Mouse (Mus musculus) hindbrain, embryonic 13.5 days (tissue): ENCODE measurements around the gene Epp13. TPM values are rescaled to one million over a fixed set of nuclear protein-coding genes. Genes with fewer than 3 reads are reported as not detected.
"Not testable (repeated sequence)": the region's sequence is repeated elsewhere in the genome, so short reads cannot be mapped to it uniquely, and the experiment has no call there.

Experiments used
- ATAC-seq: fragments of 200-750 bp; cut with Nextera tagmentation; 2 replicates; pipeline ENCODE4 v1.8.0; 2017; ENCODE audit warnings: moderate TSS enrichment; ENCODE audit not compliant: low FRiP score
- H3K27ac ChIP-seq: fragments of 300-500 bp; sonication (generic); 2 replicates; pipeline ENCODE4 v1.5.1; 2015; ENCODE audit warnings: inconsistent platforms, mild to moderate bottlenecking, moderate library complexity
- H3K27me3 ChIP-seq: fragments of 300-500 bp; sonication (generic); 2 replicates; pipeline ENCODE4 v1.6.1; 2015; ENCODE audit warnings: mild to moderate bottlenecking, inconsistent platforms
- H3K36me3 ChIP-seq: fragments of 300-500 bp; sonication (generic); 2 replicates; pipeline ENCODE4 v1.6.1; 2015; ENCODE audit warnings: mild to moderate bottlenecking, inconsistent platforms
- H3K4me1 ChIP-seq: fragments of 300-500 bp; sonication (generic); replicated peaks from 2 replicates; pipeline ENCODE4 v1.6.1; 2015; ENCODE audit warnings: inconsistent platforms
- H3K4me2 ChIP-seq: fragments of 300-500 bp; sonication (generic); 2 replicates; pipeline ENCODE4 v1.6.1; 2015; ENCODE audit warnings: inconsistent platforms, mild to moderate bottlenecking, moderate library complexity
- H3K4me3 ChIP-seq: fragments of 300-500 bp; sonication (generic); 2 replicates; pipeline ENCODE4 v1.5.1; 2015; ENCODE audit warnings: mild to moderate bottlenecking, inconsistent platforms
- H3K9ac ChIP-seq: fragments of 300-500 bp; sonication (generic); 2 replicates; pipeline ENCODE4 v1.6.1; 2015; ENCODE audit warnings: mild to moderate bottlenecking, inconsistent platforms
- H3K9me3 ChIP-seq: fragments of 300-500 bp; sonication (generic); 2 replicates; pipeline ENCODE4 v1.6.1; 2016; ENCODE audit warnings: inconsistent platforms
- WGBS: fragments of 180-500 bp; shearing (Covaris S2); methylation state at CpG from one replicate; pipeline ENCODE4 v1.1.7; 2015; 5-methylcytosine and 5-hydroxymethylcytosine counted together
- polyA plus RNA-seq: library from polyadenylated mRNA; unstranded; fragments of >200 nt; fragmentation: Nextera tagmentation; extraction: Ambion mirVana; gene quantifications from 2 replicates; pipeline ENCODE4 v1.2.1, GENCODE M21; 2015

Epp13 gene
- 0.26 TPM in 1 of 2 replicates, not detected in the other for polyA plus RNA-seq

GRCm38 (mm10) chr7:6252410-6252809, at the start of gene Epp13:
TSS of gene Epp13 (plus strand) at chr7:6252710.
- no peaks in the 10 kb centered on the region for H3K4me1 ChIP-seq
- no peak within 1 kb of the TSS for H3K9ac ChIP-seq
- WGBS: 80% methylated on average over 6 of the region's 6 CpGs
- H3K36me3 ChIP-seq: no peaks in the 10 kb centered on the region
- no peaks in the 10 kb centered on the region for H3K27me3 ChIP-seq
- H3K9me3 ChIP-seq: no peaks in the 10 kb centered on the region
- H3K4me3 ChIP-seq: no peak within 1 kb of the TSS
- no peak within 1 kb of the TSS for H3K4me2 ChIP-seq
- no peak within 1 kb of the TSS for H3K27ac ChIP-seq
- ATAC-seq: no peak

DNA sequence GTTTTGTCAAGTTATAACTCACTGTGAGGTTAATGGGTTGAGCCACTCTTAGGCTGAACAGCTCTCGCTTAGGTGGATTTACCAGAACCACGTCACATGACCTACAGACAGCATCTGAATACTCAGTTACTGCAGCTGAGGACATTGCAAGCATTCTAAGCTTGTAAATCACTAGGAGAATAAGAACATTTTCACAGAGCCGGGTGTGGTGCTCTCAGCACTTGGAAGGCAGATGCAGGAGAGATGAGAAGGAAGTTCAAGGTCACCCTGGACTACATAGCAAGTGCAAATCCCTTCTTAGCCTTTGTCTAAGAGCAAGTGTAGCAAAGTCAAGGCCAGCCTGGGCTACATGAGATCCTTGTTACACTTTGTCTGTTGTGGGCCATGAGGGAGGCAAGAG, 48.3 kb upstream of the Epp13 start:
- ATAC-seq: no peak

GRCm38 (mm10) chr7:6213144-6213543, 39.4 kb upstream of the Epp13 start:
- Histone ChIP-seq H3K9me3 (peaks cover 7% of the 10 kb centered on the region; the same call in 1 of the 2 replicates), H3K4me2 (no peak overlapping the region), H3K9ac (no peak overlapping the region), H3K27me3 (no peaks in the 10 kb centered on the region), H3K4me3 (no peak overlapping the region), H3K36me3 (no peaks in the 10 kb centered on the region), H3K4me1 (no peaks in the 10 kb centered on the region), H3K27ac (no peak overlapping the region)
- WGBS: 53% methylated on average over 5 of the region's 5 CpGs
- ATAC-seq: no peak

More for the DNA sequence above, 48.3 kb upstream of the Epp13 start:
- H3K9ac ChIP-seq: no peak overlapping the region
- no peak overlapping the region for H3K27ac ChIP-seq
- no peaks in the 10 kb centered on the region for H3K36me3 ChIP-seq
- 87% methylated on average over 3 of the region's 3 CpGs for WGBS
- 0 out of 2 replicates have a peak, but pooled peaks cover 3% of the 10 kb centered on the region for H3K9me3 ChIP-seq
- no peaks in the 10 kb centered on the region for H3K4me1 ChIP-seq
- no peak overlapping the region for H3K4me2 ChIP-seq
- no peak overlapping the region for H3K4me3 ChIP-seq
- no peaks in the 10 kb centered on the region for H3K27me3 ChIP-seq

DNA sequence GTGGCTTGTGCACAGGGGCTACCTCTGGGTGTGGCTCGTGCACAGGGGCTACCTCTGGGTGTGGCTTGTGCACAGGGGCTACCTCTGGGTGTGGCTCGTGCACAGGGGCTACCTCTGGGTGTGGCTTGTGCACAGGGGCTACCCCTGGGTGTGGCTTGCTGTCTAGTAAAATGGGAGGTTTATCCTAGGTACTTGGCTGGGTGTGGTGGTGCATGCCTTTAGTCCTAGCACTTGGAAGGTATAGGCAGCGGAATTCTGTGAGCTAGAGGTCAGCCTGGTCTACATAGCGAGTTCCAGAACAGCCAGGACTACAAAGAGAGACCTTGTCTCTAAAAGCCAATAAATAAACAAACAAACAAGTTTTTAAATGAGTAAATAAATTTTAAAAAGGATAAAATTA, 37.8 kb upstream of the Epp13 start:
- not testable (repeated sequence) for ATAC-seq, H3K4me3 ChIP-seq, H3K9ac ChIP-seq, H3K36me3 ChIP-seq, H3K4me2 ChIP-seq, H3K27me3 ChIP-seq, H3K4me1 ChIP-seq, H3K9me3 ChIP-seq, H3K27ac ChIP-seq
- WGBS: 74% methylated on average over 4 of the region's 4 CpGs

- Histone ChIP-seq H3K36me3 (no peaks in the 10 kb centered on the region), H3K27ac (no peak overlapping the region), H3K4me3 (no peak overlapping the region), H3K9me3 (peaks cover 6% of the 10 kb centered on the region; the same call in 1 of the 2 replicates), H3K4me2 (no peak overlapping the region), H3K4me1 (no peaks in the 10 kb centered on the region), H3K27me3 (no peaks in the 10 kb centered on the region), H3K9ac (no peak overlapping the region)
- 45% methylated on average over 3 of the region's 3 CpGs for WGBS
- no peak for ATAC-seq
Measured at GRCm38 (mm10) chr7:6220147-6220546, 32.4 kb upstream of the Epp13 start.

DNA sequence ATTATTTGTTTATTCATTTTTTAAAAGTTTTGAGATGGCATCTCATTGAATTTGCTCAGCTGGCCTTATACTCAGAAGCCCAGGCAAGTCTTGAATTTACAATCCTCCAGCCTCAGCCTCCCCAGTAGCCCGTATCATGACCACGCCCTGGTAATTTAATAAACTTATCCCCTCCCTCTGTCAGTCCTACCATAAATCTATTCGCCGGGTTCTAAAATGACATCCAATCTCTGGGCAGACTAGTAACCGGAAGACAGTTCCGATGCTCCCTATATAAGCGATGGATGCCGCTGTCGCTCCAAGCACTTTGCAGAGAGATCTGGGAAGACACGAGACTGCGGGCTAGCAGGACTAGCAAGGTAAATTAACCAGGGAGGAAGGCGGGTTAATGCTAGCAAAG, 30.5 kb upstream of the Epp13 start, which contains the start of gene Zscan5b:
Gene Zscan5b, plus strand, starts transcription at position 301 of the 400 bp plus-strand sequence.
- Histone ChIP-seq H3K4me3 (no peak within 1 kb of the TSS), H3K9me3 (peaks cover 3% of the 10 kb centered on the region; the same call in 1 of the 2 replicates), H3K9ac (no peak within 1 kb of the TSS), H3K4me2 (no peak within 1 kb of the TSS), H3K36me3 (no peaks in the 10 kb centered on the region), H3K4me1 (no peaks in the 10 kb centered on the region), H3K27ac (no peak within 1 kb of the TSS), H3K27me3 (no peaks in the 10 kb centered on the region)
- 95% methylated on average over 12 of the region's 12 CpGs for WGBS
- no peak for ATAC-seq

DNA sequence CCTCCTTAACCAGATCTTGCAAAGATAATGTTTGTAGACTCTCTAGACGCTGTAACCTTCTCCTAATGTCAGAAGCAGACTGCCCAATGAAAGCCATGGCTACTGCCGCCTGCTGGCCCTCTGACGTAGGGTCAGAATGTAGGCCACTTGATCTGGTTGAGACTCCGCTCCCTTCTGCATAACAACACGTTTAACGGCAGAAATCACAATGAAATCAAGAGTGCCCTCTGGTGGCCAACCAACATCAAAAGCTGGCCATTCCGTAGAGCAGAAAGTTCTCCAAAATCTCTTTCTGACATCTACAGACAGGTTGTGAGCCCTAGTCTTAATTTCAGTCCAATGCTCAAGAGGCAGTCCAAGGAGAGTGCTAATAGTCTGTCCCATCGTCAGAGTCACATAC, 24.0 kb upstream of the Epp13 start:
- WGBS: 58% methylated on average over 8 of the region's 8 CpGs
- not testable (repeated sequence) for ATAC-seq, H3K27ac ChIP-seq, H3K27me3 ChIP-seq, H3K36me3 ChIP-seq, H3K4me2 ChIP-seq, H3K9ac ChIP-seq, H3K4me3 ChIP-seq, H3K4me1 ChIP-seq
- H3K9me3 ChIP-seq: peaks cover 15% of the 10 kb centered on the region; the same call in 1 of the 2 replicates

DNA sequence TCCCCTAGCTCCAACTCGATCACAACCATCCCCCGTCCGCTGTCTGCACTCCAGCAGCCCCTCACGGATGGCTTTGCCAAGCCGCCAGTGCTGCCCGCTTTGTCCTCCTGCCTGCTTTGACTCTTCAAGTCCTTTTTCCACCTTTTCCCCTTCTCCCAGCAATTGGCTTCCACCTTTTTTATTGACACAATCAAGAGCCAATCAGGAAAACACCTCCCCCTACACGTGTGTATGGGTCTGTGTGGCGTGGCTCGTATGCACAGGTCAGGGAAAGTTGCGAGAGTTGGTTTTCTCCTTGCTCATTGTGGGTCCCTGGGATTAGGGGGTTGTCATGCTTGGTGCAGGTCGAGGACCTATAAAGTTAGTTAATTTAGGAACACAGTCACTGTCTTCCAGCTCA, 12.7 kb upstream of the Epp13 start:
- WGBS: 51% methylated on average over 11 of the region's 11 CpGs
- H3K27me3 ChIP-seq: no peaks in the 10 kb centered on the region
- no peak overlapping the region for H3K9ac ChIP-seq
- H3K36me3 ChIP-seq: no peaks in the 10 kb centered on the region
- H3K4me2 ChIP-seq: no peak overlapping the region
- H3K4me3 ChIP-seq: no peak overlapping the region
- no peaks in the 10 kb centered on the region for H3K4me1 ChIP-seq
- no peak overlapping the region for H3K27ac ChIP-seq
- no peak for ATAC-seq
- H3K9me3 ChIP-seq: no peaks in the 10 kb centered on the region

GRCm38 (mm10) chr7:6240841-6241425, 11.6 kb upstream of the Epp13 start:
- H3K9me3 ChIP-seq, ATAC-seq: not testable (repeated sequence)
- WGBS: 15% methylated on average over 1 of the region's 1 CpGs

GRCm38 (mm10) chr7:6244361-6245292, 7.9 kb upstream of the Epp13 start:
- Histone ChIP-seq H3K4me1 (no peaks in the 10 kb centered on the region), H3K27me3 (no peaks in the 10 kb centered on the region), H3K27ac (no peak overlapping the region), H3K36me3 (no peaks in the 10 kb centered on the region), H3K4me3 (no peak overlapping the region), H3K4me2 (no peak overlapping the region), H3K9me3 (no peaks in the 10 kb centered on the region), H3K9ac (no peak overlapping the region)
- 63% methylated on average over 11 of the region's 11 CpGs for whole genome bisulfite sequencing
- no peak for ATAC-seq

More at GRCm38 (mm10) chr7:6240841-6241425, 11.6 kb upstream of the Epp13 start:
- not testable (repeated sequence) for H3K4me3 ChIP-seq, H3K4me1 ChIP-seq, H3K27ac ChIP-seq, H3K36me3 ChIP-seq, H3K27me3 ChIP-seq, H3K4me2 ChIP-seq, H3K9ac ChIP-seq

- Histone ChIP-seq H3K36me3 (no peaks in the 10 kb centered on the region), H3K27me3 (no peaks in the 10 kb centered on the region), H3K9me3 (no peaks in the 10 kb centered on the region), H3K4me1 (no peaks in the 10 kb centered on the region), H3K9ac (no peak overlapping the region), H3K27ac (no peak overlapping the region), H3K4me3 (no peak overlapping the region), H3K4me2 (no peak overlapping the region)
- no peak for ATAC-seq
- WGBS: 92% methylated on average over 5 of the region's 5 CpGs
Measured at GRCm38 (mm10) chr7:6254451-6254850, 1.9 kb downstream of the Epp13 start.

DNA sequence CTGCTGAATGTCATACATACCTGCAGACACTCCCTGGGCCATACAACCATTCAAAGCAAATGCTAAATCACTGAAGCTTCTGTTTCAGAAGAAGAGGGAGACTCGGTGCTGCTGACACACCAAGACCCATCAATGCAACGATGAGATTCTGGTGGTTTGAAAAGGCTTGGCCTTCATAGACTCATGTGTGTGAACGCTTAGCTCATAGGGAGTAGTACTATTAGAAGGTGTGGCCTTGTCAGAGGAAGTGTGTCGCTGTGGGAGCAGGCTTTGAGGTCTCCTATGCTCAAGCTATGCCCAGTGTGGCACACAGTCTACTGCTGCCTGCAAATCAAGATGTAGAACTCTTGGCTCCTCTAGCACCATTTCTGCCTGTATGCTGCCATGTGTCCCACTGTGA, 4.9 kb downstream of the Epp13 start:
- H3K36me3 ChIP-seq: no peaks in the 10 kb centered on the region
- H3K9ac ChIP-seq: no peak overlapping the region
- no peaks in the 10 kb centered on the region for H3K9me3 ChIP-seq
- H3K27ac ChIP-seq: no peak overlapping the region
- H3K4me2 ChIP-seq: no peak overlapping the region
- no peaks in the 10 kb centered on the region for H3K4me1 ChIP-seq
- no peak overlapping the region for H3K4me3 ChIP-seq
- 92% methylated on average over 4 of the region's 4 CpGs for WGBS
- no peak for ATAC-seq
- H3K27me3 ChIP-seq: no peaks in the 10 kb centered on the region
